Mouse (Mus musculus) ES-Bruce4 (cell line): ENCODE measurements around the gene Phf10.
"Not testable (repeated sequence)": the region's sequence is repeated elsewhere in the genome, so short reads cannot be mapped to it uniquely, and the experiment has no call there.

Source experiments
- CTCF ChIP-seq: IDR thresholded peaks from one replicate; pipeline ENCODE4 v1.8.1; 2011; ENCODE audit warnings: low read depth, low read length
- POLR2A ChIP-seq: IDR thresholded peaks from one replicate; pipeline ENCODE4 v1.8.1; 2011; ENCODE audit warnings: low read length; ENCODE audit not compliant: insufficient read depth

- not testable (repeated sequence) for TF ChIP-seq CTCF, POLR2A
These were observed 33.1 kb upstream of the Phf10 start for GRCm38 (mm10) chr17:14994140-14994539.
